Mouse (Mus musculus) forebrain, embryonic 14.5 days (tissue): ENCODE measurements around the gene Efs. TPM values are rescaled to one million over a fixed set of nuclear protein-coding genes. Genes with fewer than 3 reads are reported as not detected.

Experiments
- ATAC-seq: fragments of 200-750 bp; cut with Nextera tagmentation; 2 replicates; pipeline ENCODE4 v1.8.0; 2017; ENCODE audit warnings: mild to moderate bottlenecking, moderate library complexity
- DNase-seq: peaks from one replicate; pipeline ENCODE4 v3.0.0-alpha.2; 2015; ENCODE audit warnings: low spot score
- H3K27ac ChIP-seq: fragments of 300-500 bp; sonication (generic); 2 replicates; pipeline ENCODE4 v1.5.1; 2014; ENCODE audit warnings: low read depth, mild to moderate bottlenecking, control low read depth, low read length, moderate library complexity
- H3K27me3 ChIP-seq: fragments of 300-500 bp; sonication (generic); replicated peaks from 2 replicates; pipeline ENCODE4 v1.6.1; 2014; ENCODE audit warnings: low read length, control low read depth, mixed read lengths; ENCODE audit not compliant: control insufficient read depth, insufficient read depth
- H3K36me3 ChIP-seq: fragments of 300-500 bp; sonication (generic); 2 replicates; pipeline ENCODE4 v1.6.1; 2014; ENCODE audit warnings: low read length, control low read depth; ENCODE audit not compliant: control insufficient read depth, insufficient read depth
- H3K4me1 ChIP-seq: fragments of 300-500 bp; sonication (generic); 2 replicates; pipeline ENCODE4 v1.6.1; 2014; ENCODE audit warnings: antibody characterized with exemption, low read length, control low read depth; ENCODE audit not compliant: control insufficient read depth, insufficient read depth
- H3K4me2 ChIP-seq: fragments of 300-500 bp; sonication (generic); 2 replicates; pipeline ENCODE4 v1.6.1; 2014; ENCODE audit warnings: mild to moderate bottlenecking, control low read depth, low read length
- H3K4me3 ChIP-seq: fragments of 300-500 bp; sonication (generic); 2 replicates; pipeline ENCODE4 v1.5.1; 2014; ENCODE audit warnings: low read depth, low read length, control low read depth
- H3K9ac ChIP-seq: fragments of 300-500 bp; sonication (generic); 2 replicates; pipeline ENCODE4 v1.6.1; 2014; ENCODE audit warnings: mild to moderate bottlenecking, low read length, control low read depth, moderate library complexity
- H3K9me3 ChIP-seq: fragments of 300-500 bp; sonication (generic); replicated peaks from 2 replicates; pipeline ENCODE4 v1.6.1; 2016; ENCODE audit warnings: low read length, control low read depth, mixed read lengths; ENCODE audit not compliant: control insufficient read depth
- WGBS: fragments of 180-500 bp; shearing (Covaris S2); extraction: QIAGEN DNeasy Blood & Tissue Kit; methylation state at CpG from one replicate; pipeline ENCODE4 v1.1.7; 2014; 5-methylcytosine and 5-hydroxymethylcytosine counted together
- polyA plus RNA-seq: library from polyadenylated mRNA; unstranded; fragments of >200 nt; fragmentation: Nextera tagmentation; extraction: Ambion mirVana; gene quantifications from 2 replicates; pipeline ENCODE4 v1.2.1, GENCODE M21; 2014

Gene Efs
- polyA plus RNA-seq, 1 experiment from 2014 or later = 27.7 TPM

DNA sequence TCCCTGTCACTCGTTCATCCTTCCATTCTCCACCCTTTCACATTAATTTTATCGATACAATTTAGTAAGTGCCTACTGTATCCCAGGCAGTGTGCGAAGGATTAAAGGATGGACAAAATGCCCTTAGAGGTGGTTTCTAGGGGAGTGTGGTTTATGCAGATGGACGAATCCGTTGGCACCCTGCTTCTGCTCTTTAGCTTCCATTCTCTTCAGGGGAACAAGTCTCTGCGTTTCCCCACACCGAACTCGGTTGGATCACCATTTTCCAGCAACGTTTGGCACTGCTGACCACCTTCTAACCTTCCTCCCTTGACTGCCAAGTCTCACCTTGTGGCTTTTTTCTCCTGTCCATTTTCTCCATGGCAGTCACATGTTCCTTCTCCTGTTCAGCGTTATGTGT is 12.6 kb downstream of the Efs start:
- Histone ChIP-seq H3K27ac (peak overlapping the region; percentile 82), H3K4me2 (peak overlapping the region; percentile 95), H3K4me3 (peak overlapping the region; percentile 96), H3K36me3 (peaks cover 49% of the 10 kb centered on the region), H3K9me3 (no peaks in the 10 kb centered on the region), H3K27me3 (no peaks in the 10 kb centered on the region), H3K9ac (peak overlapping the region; percentile 98), H3K4me1 (peaks cover 9% of the 10 kb centered on the region; the same call in 1 of the 2 replicates)
- ATAC-seq (peak; percentile 32), DNase-seq (no peak)
- 18% methylated on average over 10 of the region's 10 CpGs for WGBS

DNA sequence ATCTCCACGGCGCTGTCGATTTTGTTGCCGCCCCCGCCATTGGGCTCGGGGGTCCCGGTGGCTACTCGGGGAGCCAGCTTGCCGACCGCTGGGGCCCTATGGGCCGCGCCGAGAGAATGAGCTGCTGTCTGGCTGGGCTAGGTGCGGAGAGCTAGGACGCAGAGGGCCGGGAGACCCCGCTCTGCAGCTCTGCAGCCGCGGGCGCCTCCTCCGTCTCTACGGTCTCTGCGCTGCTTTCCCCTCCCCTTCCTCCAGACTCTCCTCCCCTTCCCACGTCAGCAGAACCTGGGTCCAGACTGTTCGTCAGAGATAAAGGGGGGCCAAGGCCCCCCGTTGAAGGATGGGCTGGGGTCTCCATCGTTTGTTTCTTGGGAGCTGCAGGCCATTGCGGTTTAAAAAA is 13.0 kb downstream of the Efs start, which contains the start of gene Slc22a17:
Slc22a17 (minus strand) TSS at position 247 of the 400 bp plus-strand sequence.
- H3K9me3 ChIP-seq = no peaks in the 10 kb centered on the region
- H3K36me3 ChIP-seq = peaks cover 50% of the 10 kb centered on the region
- peaks cover 9% of the 10 kb centered on the region; the same call in 1 of the 2 replicates for H3K4me1 ChIP-seq
- H3K4me3 ChIP-seq = peak within 1 kb of the TSS; percentile 96
- no peaks in the 10 kb centered on the region for H3K27me3 ChIP-seq
- H3K4me2 ChIP-seq = peak within 1 kb of the TSS; percentile 95
- H3K9ac ChIP-seq = peak within 1 kb of the TSS; percentile 98
- DNase-seq (peak; percentile 96), ATAC-seq (peak; percentile 97)
- peak within 1 kb of the TSS; percentile 82 for H3K27ac ChIP-seq
- WGBS = 0% methylated on average over 28 of the region's 28 CpGs

DNA sequence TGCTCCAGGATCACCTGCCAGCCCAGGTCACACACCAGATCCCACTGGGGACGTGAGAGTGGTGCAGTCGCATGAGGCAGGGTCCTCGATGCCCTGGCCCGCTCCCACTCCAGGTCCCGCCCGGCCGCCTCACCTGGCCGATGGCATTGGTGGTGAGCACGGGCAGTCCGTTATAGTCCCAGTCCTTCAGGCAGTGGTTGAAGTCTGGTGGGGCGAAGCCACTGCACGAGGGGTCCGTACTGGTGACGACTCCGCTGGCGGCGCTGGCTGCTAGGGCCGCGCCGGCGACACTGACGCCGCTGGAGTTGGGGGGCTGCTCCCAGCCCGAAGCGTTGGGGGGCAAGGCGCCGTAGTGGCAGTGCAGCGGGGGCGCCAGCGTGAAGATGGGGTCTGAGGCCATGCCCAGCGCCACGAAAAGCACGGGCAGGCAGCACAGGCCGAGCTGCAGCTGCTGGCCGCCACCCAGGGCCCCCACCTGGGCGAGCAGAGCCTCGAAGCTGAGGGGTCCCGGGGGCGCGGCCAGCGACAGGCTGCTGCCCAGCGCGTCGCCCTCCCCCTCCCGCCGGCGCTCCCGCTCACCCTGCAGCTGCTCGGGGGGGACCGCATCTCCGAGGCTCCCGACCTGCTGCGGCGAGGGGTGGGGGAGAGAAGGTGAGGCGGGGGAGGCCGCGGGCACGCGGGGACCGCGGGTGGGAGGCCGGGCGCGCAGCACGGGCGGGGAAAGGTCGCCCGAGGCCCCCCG is 13.6 kb downstream of the Efs start:
- Histone ChIP-seq H3K27me3 (no peaks in the 10 kb centered on the region), H3K27ac (peak overlapping the region; percentile 82), H3K9ac (peak overlapping the region; percentile 98), H3K4me1 (peaks cover 9% of the 10 kb centered on the region; the same call in 1 of the 2 replicates), H3K4me3 (peak overlapping the region; percentile 96), H3K9me3 (no peaks in the 10 kb centered on the region), H3K36me3 (peaks cover 50% of the 10 kb centered on the region), H3K4me2 (peak overlapping the region; percentile 95)
- peak; percentile 31 for DNase-seq
- WGBS = 2% methylated on average over 57 of the region's 69 CpGs
- ATAC-seq = peak; percentile 68

DNA sequence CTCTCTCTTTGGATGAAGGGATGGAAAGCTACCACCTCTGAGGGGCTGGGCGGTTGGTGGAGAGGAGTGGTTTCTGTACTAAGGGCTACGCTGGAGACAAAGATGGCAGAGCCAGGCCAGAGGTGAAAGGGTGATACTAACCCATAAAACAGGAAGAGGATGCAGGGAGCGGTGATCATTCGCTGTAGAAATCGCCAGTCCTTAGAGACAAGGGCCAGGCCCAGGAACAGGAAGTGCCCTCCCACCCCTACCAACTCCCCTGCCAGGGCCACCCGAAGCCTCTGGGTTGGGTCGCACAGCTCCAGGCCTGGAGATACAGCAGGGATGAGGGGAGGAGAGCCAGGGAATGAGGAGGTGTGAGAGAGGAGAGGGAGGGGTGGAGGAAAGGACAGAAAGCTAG is 17.2 kb downstream of the Efs start:
- peaks cover 9% of the 10 kb centered on the region; the same call in 1 of the 2 replicates for H3K4me1 ChIP-seq
- no peak overlapping the region for H3K27ac ChIP-seq
- DNase-seq = no peak
- no peaks in the 10 kb centered on the region for H3K27me3 ChIP-seq
- 87% methylated on average over 7 of the region's 7 CpGs for WGBS
- H3K4me2 ChIP-seq = no peak overlapping the region
- no peak overlapping the region for H3K4me3 ChIP-seq
- H3K36me3 ChIP-seq = peaks cover 55% of the 10 kb centered on the region
- ATAC-seq = no peak
- no peak overlapping the region for H3K9ac ChIP-seq
- H3K9me3 ChIP-seq = no peaks in the 10 kb centered on the region

DNA sequence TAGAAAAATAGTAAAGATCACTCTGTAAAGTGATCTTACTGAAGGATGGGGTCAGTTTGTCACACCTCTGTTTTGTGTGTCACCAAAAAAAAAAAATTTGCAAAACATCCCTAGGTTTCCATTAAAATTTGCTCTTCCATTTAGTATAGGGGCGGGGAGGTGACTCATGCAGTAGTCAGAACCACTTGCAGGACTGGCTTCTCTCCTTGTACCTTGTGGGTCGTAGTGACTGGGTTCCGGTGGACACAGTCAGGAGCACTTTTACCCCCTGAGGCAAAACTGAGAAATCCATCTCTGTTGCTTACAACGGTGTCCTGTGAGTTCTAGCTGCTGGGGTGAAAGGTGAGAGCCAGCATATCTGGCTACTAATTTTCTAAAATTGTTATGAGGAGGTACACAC is 22.3 kb downstream of the Efs start:
- H3K36me3 ChIP-seq = peaks cover 40% of the 10 kb centered on the region
- WGBS = 89% methylated on average over 4 of the region's 4 CpGs
- DNase-seq = no peak

DNA sequence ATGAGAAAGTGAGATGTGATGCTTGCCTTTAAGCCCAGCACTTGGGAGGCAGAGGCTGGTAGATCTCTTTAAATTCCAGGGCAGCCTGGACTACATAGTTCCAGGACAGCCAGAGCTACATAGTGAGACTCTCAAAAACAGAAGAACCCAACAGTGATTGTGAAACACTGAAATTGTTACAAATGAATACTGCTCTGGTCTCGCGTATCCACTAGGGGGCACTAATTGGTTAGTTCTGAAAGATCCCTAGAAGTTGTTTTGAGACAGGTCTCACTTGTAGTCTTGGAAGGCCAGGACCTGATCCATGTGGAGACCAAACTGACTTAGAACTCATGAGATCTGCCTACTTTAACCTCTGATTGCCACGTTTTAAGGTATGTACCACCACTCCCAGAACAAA is 25.5 kb downstream of the Efs start:
- peaks cover 42% of the 10 kb centered on the region for H3K36me3 ChIP-seq
- ATAC-seq = peak; percentile 69
- peaks cover 7% of the 10 kb centered on the region for H3K4me1 ChIP-seq
- no peak overlapping the region for H3K4me3 ChIP-seq
- H3K9ac ChIP-seq = no peak overlapping the region
- WGBS = under 1% methylated on average over 3 of the region's 3 CpGs
- no peaks in the 10 kb centered on the region for H3K27me3 ChIP-seq
- H3K4me2 ChIP-seq = no peak overlapping the region
- DNase-seq = peak; percentile 94
- H3K9me3 ChIP-seq = no peaks in the 10 kb centered on the region
- no peak overlapping the region for H3K27ac ChIP-seq

More for the DNA sequence above, 22.3 kb downstream of the Efs start:
- ATAC-seq = no peak
- Histone ChIP-seq H3K9me3 (no peaks in the 10 kb centered on the region), H3K4me2 (no peak overlapping the region), H3K4me1 (no peaks in the 10 kb centered on the region), H3K27ac (no peak overlapping the region), H3K9ac (no peak overlapping the region), H3K27me3 (no peaks in the 10 kb centered on the region), H3K4me3 (no peak overlapping the region)

DNA sequence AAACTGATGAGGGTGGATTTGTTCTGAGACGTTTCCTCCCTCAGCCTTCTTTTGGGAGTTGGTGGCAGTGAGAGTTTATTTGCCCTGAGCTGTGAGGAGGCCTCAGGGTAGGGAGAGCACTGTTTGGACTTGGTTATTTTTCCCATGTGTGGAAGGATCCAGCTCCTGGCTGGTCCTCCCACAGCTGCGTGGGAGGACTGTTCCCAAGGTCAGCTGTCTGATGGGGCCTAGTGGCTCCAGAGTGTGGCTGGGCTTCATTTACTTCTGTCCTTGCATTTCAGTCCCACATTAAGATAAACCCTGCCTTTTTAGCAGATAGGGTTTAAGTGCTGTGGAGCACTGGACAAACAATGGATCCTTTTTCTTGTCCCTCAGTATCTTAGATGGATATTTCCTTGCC is 28.5 kb downstream of the Efs start:
- Histone ChIP-seq H3K9ac (no peak overlapping the region), H3K4me1 (peaks cover 13% of the 10 kb centered on the region), H3K4me3 (no peak overlapping the region), H3K9me3 (no peaks in the 10 kb centered on the region), H3K27ac (no peak overlapping the region), H3K4me2 (no peak overlapping the region), H3K27me3 (no peaks in the 10 kb centered on the region), H3K36me3 (peaks cover 38% of the 10 kb centered on the region)
- no peak for DNase-seq
- WGBS = 66% methylated on average over 2 of the region's 2 CpGs
- ATAC-seq = no peak

DNA sequence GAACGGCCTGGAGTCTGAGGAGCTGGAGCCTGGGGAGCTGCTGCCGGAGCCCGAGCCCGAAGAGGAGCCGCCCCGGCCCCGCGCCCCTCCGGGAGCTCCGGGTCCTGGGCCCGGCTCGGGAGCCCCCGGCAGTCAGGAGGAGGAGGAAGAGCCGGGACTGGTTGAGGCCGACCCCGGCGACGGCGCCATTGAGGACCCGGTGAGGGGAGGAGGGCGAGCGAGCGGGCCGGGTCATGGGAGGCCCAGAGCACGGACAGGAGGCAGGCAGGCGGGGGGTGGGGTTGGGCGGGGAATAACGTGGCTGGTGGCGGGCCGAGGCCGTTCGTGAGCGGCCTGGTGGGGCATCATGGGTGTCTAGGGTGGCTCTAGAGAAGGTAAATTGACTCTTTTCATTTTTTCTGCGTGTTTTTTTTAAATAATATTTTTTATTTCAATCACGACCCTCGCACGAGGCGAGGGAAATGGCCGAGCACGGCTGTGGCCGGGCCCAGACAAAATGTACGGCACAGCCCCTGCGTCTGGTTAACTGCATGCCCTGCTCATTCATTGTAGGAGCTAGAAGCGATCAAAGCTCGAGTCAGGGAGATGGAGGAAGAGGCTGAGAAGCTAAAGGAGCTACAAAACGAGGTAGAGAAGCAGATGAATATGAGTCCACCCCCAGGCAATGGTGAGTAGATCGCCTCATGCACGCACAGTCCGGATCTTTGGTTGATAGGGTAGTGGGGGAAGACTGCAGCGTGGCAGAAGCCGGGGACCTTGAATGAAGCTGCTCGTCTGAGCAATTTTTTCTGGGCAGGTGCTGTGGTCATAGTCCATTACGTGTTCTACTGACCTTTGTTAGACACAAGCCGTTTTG is 31.4 kb downstream of the Efs start:
- ATAC-seq (peak; percentile 55), DNase-seq (peak; percentile 46)
- Histone ChIP-seq H3K27ac (peak overlapping the region; percentile 95), H3K4me3 (peak overlapping the region; percentile 93), H3K27me3 (no peaks in the 10 kb centered on the region), H3K4me2 (peak overlapping the region; percentile 87), H3K9ac (peak overlapping the region; percentile 100), H3K4me1 (peaks cover 13% of the 10 kb centered on the region), H3K9me3 (no peaks in the 10 kb centered on the region), H3K36me3 (peaks cover 38% of the 10 kb centered on the region)
- under 1% methylated on average over 49 of the region's 54 CpGs for WGBS
